Mouse (Mus musculus) ES-Bruce4 (cell line): ENCODE results near the gene Ccpg1os.

Experiments used
- EP300 ChIP-seq: IDR thresholded peaks from 2 replicates; pipeline ENCODE4 v1.6.1; 2011; ENCODE audit warnings: low read depth, low read length; ENCODE audit not compliant: insufficient read depth
- POLR2A ChIP-seq: IDR thresholded peaks from one replicate; pipeline ENCODE4 v1.8.1; 2011; ENCODE audit warnings: low read length; ENCODE audit not compliant: insufficient read depth

GRCm38 (mm10) chr9:73001314-73002011, 16.3 kb upstream of the Ccpg1os start:
- TF ChIP-seq POLR2A: no peak
- TF ChIP-seq EP300: no peak
